Mouse (Mus musculus): ENCODE measurements around the gene C1ql4. TPM values are rescaled to one million over a fixed set of nuclear protein-coding genes. Genes with fewer than 3 reads are reported as not detected.
A peak's percentile ranks its signal among the peaks of the same experiment; 100 is the strongest.
"Not testable (repeated sequence)": the region's sequence is repeated elsewhere in the genome, so short reads cannot be mapped to it uniquely, and the experiment has no call there.

The C1ql4 gene
- polyA plus RNA-seq, 1 experiment from 2014 or later = 0.12 TPM

DNA sequence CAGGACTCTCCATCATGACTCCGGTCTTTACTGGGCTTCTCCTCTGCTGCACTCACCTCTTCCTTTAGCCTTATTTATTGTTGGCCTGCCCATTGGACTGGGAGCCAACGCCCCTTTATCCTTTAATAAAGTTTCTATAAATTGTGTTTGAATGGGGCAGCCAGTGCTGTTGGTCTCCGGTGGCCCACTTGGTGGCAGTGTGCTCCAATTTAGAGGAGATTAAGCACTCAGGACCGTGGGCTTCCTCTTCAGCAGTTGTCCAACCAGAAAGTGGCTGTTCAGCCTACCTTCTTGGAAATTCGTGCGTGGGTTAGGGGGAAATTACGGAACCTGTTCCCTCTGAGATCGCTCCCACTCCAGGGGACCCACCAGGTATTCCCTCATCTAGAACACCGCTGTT lies 4.4 kb downstream of the C1ql4 start:
- Histone ChIP-seq H3K4me1 (ENCODE audit: control insufficient read depth, insufficient read depth, low read length) (peaks cover 3% of the 10 kb centered on the region; the same call in 1 of the 2 replicates), H3K27ac (ENCODE audit: low read length) (no peak overlapping the region), H3K9ac (ENCODE audit: low read length) (no peak overlapping the region), H3K36me3 (ENCODE audit: control insufficient read depth, insufficient read depth) (peaks cover 28% of the 10 kb centered on the region), H3K27me3 (ENCODE audit: control insufficient read depth, insufficient read depth, low read length) (peaks cover 40% of the 10 kb centered on the region), H3K4me3 (ENCODE audit: low read length) (no peak overlapping the region), H3K9me3 (replicated peaks; ENCODE audit: control insufficient read depth, low read length) (no peaks in the 10 kb centered on the region), H3K4me2 (ENCODE audit: low read depth, low read length) (no peak overlapping the region)
- 72% methylated on average over 9 of the region's 9 CpGs for WGBS
- ATAC-seq (replicated peaks; ENCODE audit: extremely low read depth, insufficient read depth, low FRiP score) = no peak

- H3K4me3 ChIP-seq (ENCODE audit: low read length) = no peak overlapping the region
- no peaks in the 10 kb centered on the region for H3K9me3 ChIP-seq (replicated peaks; ENCODE audit: control insufficient read depth, low read length)
- H3K9ac ChIP-seq (ENCODE audit: low read length) = no peak overlapping the region
- no peak for ATAC-seq (replicated peaks; ENCODE audit: extremely low read depth, insufficient read depth, low FRiP score)
- peaks cover 31% of the 10 kb centered on the region for H3K36me3 ChIP-seq (ENCODE audit: control insufficient read depth, insufficient read depth)
- WGBS = 88% methylated on average over 16 of the region's 16 CpGs
- H3K27ac ChIP-seq (ENCODE audit: low read length) = no peak overlapping the region
- H3K4me1 ChIP-seq (ENCODE audit: control insufficient read depth, insufficient read depth, low read length) = peaks cover 3% of the 10 kb centered on the region; the same call in 1 of the 2 replicates
- H3K4me2 ChIP-seq (ENCODE audit: low read depth, low read length) = no peak overlapping the region
- peaks cover 36% of the 10 kb centered on the region for H3K27me3 ChIP-seq (ENCODE audit: control insufficient read depth, insufficient read depth, low read length)
Measured at GRCm38 (mm10) chr15:99082840-99083239, 4.8 kb downstream of the C1ql4 start.

DNA sequence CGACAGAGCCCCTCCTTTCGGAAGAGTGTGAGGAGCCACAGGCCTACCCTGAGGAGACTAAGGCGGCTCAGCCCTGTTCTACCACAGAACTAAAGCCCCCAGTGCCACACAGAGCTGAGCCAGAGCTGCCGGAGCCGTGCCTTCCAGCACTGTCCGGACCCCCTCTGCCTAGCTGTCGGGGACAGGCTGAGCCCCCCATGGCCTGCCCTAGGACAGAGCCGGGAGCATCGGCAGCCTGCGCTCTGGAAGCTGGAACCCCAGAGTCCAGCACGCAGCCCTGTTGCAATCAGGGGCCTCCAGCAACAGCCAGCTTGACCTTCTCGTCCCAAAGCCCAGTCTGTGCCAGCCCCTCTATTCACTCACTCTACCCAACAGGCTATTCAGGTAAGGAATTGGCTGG lies 5.3 kb downstream of the C1ql4 start:
- WGBS = 93% methylated on average over 12 of the region's 12 CpGs
- H3K36me3 ChIP-seq (ENCODE audit: control insufficient read depth, insufficient read depth) = peaks cover 35% of the 10 kb centered on the region
- no peaks in the 10 kb centered on the region for H3K9me3 ChIP-seq (replicated peaks; ENCODE audit: control insufficient read depth, low read length)
- no peak overlapping the region for H3K27ac ChIP-seq (ENCODE audit: low read length)
- no peak overlapping the region for H3K9ac ChIP-seq (ENCODE audit: low read length)
- no peak for ATAC-seq (replicated peaks; ENCODE audit: extremely low read depth, insufficient read depth, low FRiP score)
- H3K4me2 ChIP-seq (ENCODE audit: low read depth, low read length) = no peak overlapping the region
- H3K27me3 ChIP-seq (ENCODE audit: control insufficient read depth, insufficient read depth, low read length) = peaks cover 31% of the 10 kb centered on the region
- no peak overlapping the region for H3K4me3 ChIP-seq (ENCODE audit: low read length)
- H3K4me1 ChIP-seq (ENCODE audit: control insufficient read depth, insufficient read depth, low read length) = peaks cover 3% of the 10 kb centered on the region; the same call in 1 of the 2 replicates

- peaks cover 35% of the 10 kb centered on the region for H3K36me3 ChIP-seq (ENCODE audit: control insufficient read depth, insufficient read depth)
- H3K9me3 ChIP-seq (replicated peaks; ENCODE audit: control insufficient read depth, low read length) = no peaks in the 10 kb centered on the region
- H3K4me1 ChIP-seq (ENCODE audit: control insufficient read depth, insufficient read depth, low read length) = peaks cover 15% of the 10 kb centered on the region
- H3K27ac ChIP-seq (ENCODE audit: low read length) = no peak overlapping the region
- peaks cover 8% of the 10 kb centered on the region for H3K27me3 ChIP-seq (ENCODE audit: control insufficient read depth, insufficient read depth, low read length)
- no peak overlapping the region for H3K4me2 ChIP-seq (ENCODE audit: low read depth, low read length)
- no peak for ATAC-seq (replicated peaks; ENCODE audit: extremely low read depth, insufficient read depth, low FRiP score)
- no peak overlapping the region for H3K9ac ChIP-seq (ENCODE audit: low read length)
- no peak overlapping the region for H3K4me3 ChIP-seq (ENCODE audit: low read length)
- 81% methylated on average over 3 of the region's 3 CpGs for WGBS
Measured at GRCm38 (mm10) chr15:99079804-99080203, 7.8 kb downstream of the C1ql4 start.

GRCm38 (mm10) chr15:99078181-99078910 lies 9.3 kb downstream of the C1ql4 start:
- Histone ChIP-seq H3K4me3 (ENCODE audit: low read length) (no peak overlapping the region), H3K4me1 (ENCODE audit: control insufficient read depth, insufficient read depth, low read length) (peaks cover 20% of the 10 kb centered on the region), H3K9me3 (replicated peaks; ENCODE audit: control insufficient read depth, low read length) (no peaks in the 10 kb centered on the region), H3K27ac (ENCODE audit: low read length) (no peak overlapping the region), H3K4me2 (ENCODE audit: low read depth, low read length) (no peak overlapping the region), H3K36me3 (ENCODE audit: control insufficient read depth, insufficient read depth) (peaks cover 35% of the 10 kb centered on the region), H3K9ac (ENCODE audit: low read length) (no peak overlapping the region), H3K27me3 (ENCODE audit: control insufficient read depth, insufficient read depth, low read length) (no peaks in the 10 kb centered on the region; the same call in 1 of the 2 replicates)
- no peak for ATAC-seq (replicated peaks; ENCODE audit: extremely low read depth, insufficient read depth, low FRiP score)
- WGBS = 72% methylated on average over 15 of the region's 15 CpGs

GRCm38 (mm10) chr15:99076011-99076410 lies 11.6 kb downstream of the C1ql4 start:
- WGBS = 96% methylated on average over 3 of the region's 3 CpGs
- peaks cover 14% of the 10 kb centered on the region for H3K36me3 ChIP-seq (ENCODE audit: control insufficient read depth, insufficient read depth)
- peak overlapping the region; percentile 96 for H3K4me2 ChIP-seq (ENCODE audit: low read depth, low read length)
- H3K9me3 ChIP-seq (replicated peaks; ENCODE audit: control insufficient read depth, low read length); ATAC-seq (replicated peaks; ENCODE audit: extremely low read depth, insufficient read depth, low FRiP score); H3K27me3 ChIP-seq (ENCODE audit: control insufficient read depth, insufficient read depth, low read length); H3K27ac ChIP-seq (ENCODE audit: low read length); H3K9ac ChIP-seq (ENCODE audit: low read length): not testable (repeated sequence)
- H3K4me3 ChIP-seq (ENCODE audit: low read length) = peak overlapping the region; percentile 66
- H3K4me1 ChIP-seq (ENCODE audit: control insufficient read depth, insufficient read depth, low read length) = peaks cover 20% of the 10 kb centered on the region

DNA sequence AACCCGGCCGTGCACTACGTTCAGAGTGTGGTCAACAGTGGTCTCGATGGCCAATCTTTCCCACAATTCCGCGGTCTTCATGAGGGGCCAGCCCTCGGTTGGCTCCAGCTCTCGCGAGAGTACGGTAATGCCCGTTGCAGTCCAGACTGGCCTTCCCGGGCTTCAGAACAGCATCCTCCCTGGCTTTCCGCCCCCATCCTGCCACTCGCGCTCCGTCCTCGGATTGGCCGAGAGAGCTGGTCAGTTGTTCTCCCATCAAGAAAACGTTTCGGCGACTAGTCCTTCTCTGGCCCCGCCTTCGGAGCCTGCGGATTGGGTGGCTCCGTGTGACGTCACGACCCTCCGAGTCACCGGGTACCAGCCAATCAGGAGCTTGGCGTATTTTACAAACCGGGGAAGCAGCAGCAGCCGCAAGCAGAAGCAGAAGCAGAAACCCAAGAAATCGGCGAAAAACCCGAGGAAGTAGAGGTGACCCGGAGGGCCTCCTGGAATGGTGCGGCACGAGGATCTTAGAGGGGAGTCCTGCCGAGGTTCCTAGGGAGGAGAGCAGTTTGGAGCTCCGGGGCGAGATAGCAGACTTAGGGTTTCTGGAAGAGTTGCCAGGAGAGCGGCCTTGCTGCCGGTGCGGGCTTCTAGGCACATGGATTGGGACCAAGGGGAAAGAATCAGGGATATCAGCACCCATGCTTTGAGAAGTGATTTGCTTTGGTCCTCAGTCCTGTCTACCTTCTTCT lies 12.8 kb downstream of the C1ql4 start:
- WGBS = under 1% methylated on average over 44 of the region's 44 CpGs
- Histone ChIP-seq H3K27me3 (ENCODE audit: control insufficient read depth, insufficient read depth, low read length) (no peaks in the 10 kb centered on the region), H3K27ac (ENCODE audit: low read length) (peak overlapping the region; percentile 95), H3K36me3 (ENCODE audit: control insufficient read depth, insufficient read depth) (peaks cover 10% of the 10 kb centered on the region; the same call in 1 of the 2 replicates), H3K4me1 (ENCODE audit: control insufficient read depth, insufficient read depth, low read length) (peaks cover 20% of the 10 kb centered on the region), H3K9me3 (replicated peaks; ENCODE audit: control insufficient read depth, low read length) (no peaks in the 10 kb centered on the region; the same call in 1 of the 2 replicates), H3K4me3 (ENCODE audit: low read length) (peak overlapping the region; percentile 66), H3K4me2 (ENCODE audit: low read depth, low read length) (peak overlapping the region; percentile 96), H3K9ac (ENCODE audit: low read length) (peak overlapping the region; percentile 79)
- peak; percentile 96 for ATAC-seq (replicated peaks; ENCODE audit: extremely low read depth, insufficient read depth, low FRiP score)

DNA sequence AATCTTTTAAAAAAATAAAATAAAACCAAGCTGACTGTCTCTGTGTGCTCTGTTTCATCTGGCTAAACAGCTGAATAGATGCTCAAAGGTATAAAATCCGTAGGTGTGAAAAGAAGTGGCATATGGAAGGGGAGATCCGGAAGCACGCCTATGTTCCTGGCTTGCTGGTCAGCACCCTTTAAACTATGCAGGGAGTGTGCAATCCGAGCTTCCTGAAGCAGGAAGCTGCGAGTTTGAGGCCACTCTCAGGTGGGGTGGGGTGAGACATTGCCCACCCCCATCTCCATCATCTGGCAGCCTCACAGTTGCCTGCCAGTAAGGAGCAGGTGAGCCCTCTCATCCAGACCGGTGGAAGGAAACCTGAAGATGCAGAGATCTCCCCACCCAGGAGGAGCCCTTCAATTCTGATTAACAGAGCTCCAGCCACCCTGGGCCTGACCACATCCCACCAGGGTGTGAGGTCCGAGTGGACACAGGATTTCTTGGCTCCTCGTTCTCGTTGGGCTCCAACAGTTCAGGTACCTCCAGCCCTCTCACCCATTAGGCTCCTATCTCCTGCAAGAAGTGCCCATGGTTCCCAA lies 13.5 kb downstream of the C1ql4 start, which contains the start of gene Troap:
Troap (plus strand) TSS at position 557 of the 581 bp plus-strand sequence.
- H3K9me3 ChIP-seq (replicated peaks; ENCODE audit: control insufficient read depth, low read length) = no peaks in the 10 kb centered on the region; the same call in 1 of the 2 replicates
- H3K27ac ChIP-seq (ENCODE audit: low read length) = peak within 1 kb of the TSS; percentile 95

More for the DNA sequence above, 13.5 kb downstream of the C1ql4 start, which contains the start of gene Troap:
- ATAC-seq (replicated peaks; ENCODE audit: extremely low read depth, insufficient read depth, low FRiP score) = no peak; the same call in none of the 2 replicates
- 20% methylated on average over 9 of the region's 9 CpGs for WGBS
- Histone ChIP-seq H3K4me2 (ENCODE audit: low read depth, low read length) (peak within 1 kb of the TSS; percentile 96), H3K4me1 (ENCODE audit: control insufficient read depth, insufficient read depth, low read length) (peaks cover 20% of the 10 kb centered on the region), H3K36me3 (ENCODE audit: control insufficient read depth, insufficient read depth) (peaks cover 10% of the 10 kb centered on the region; the same call in 1 of the 2 replicates), H3K27me3 (ENCODE audit: control insufficient read depth, insufficient read depth, low read length) (no peaks in the 10 kb centered on the region; the same call in 1 of the 2 replicates), H3K9ac (ENCODE audit: low read length) (peak within 1 kb of the TSS; percentile 79), H3K4me3 (ENCODE audit: low read length) (peak within 1 kb of the TSS; percentile 66)

Data from heart, embryonic 16.5 days (tissue).